Mouse (Mus musculus) right cerebral cortex, postnatal 25 days (tissue): ENCODE data around the gene Mroh2a.

Experiments
- DNase-seq: peaks from one replicate; pipeline ENCODE4 v3.0.0; 2022

Mroh2a gene

DNA sequence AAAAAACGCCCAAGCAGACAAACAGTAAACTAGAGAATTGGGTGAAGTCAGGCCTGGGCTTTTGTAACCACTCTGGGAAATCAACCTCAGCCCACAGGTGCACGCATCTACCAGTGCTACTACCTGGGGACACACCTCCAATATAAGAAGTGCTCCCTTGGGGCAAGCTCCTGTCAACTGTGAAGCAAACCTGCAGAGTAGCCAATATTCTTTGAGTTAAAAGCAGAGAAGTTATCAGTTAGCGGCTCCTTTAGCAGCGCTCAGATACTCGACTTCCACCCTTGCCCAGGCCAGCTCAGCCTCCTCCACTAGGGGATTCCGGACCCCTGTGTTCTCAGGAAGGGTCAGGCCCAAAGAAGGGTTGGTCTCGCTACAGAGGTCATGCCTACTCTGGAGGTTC is 34.9 kb downstream of the Mroh2a start:
- no peak for DNase-seq

DNA sequence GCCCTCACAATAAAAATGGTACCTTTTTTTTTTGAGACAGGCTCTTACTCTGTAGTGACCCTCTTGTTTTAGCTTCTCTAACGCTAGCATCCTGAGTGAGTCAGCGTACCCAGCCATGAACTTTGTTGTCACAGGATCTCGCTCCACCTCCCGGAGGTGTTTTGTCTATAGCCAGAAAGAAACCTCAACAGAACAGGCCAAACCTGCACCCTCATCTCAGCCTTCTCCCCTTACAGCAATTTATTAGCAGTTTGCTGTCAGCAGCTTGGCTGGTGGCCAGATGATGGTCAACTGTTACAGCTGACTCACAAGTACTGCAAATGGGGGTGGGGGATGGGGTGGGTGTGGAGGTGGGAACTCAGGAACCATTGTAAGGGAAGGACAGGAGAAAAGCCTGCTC is 35.5 kb downstream of the Mroh2a start:
- DNase-seq: no peak

DNA sequence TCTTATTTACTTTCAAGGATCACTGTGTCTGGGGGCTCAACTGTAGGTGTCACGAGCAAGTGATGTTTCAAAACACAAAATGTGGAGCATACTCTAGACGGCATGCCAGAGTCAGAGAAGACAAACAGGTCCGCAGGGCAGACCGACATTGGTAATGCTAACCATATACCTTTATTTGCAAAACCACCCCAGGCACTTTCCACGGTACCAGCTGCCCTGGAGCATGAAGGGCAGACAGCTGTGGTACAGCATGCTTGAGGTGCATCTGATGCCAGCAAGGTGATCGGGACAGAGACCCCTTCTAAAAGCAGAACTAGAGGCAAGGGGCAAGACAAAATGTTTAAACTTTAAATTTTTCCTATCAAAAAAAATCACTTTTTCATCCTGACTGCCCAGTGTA is 36.2 kb downstream of the Mroh2a start:
- no peak for DNase-seq

DNA sequence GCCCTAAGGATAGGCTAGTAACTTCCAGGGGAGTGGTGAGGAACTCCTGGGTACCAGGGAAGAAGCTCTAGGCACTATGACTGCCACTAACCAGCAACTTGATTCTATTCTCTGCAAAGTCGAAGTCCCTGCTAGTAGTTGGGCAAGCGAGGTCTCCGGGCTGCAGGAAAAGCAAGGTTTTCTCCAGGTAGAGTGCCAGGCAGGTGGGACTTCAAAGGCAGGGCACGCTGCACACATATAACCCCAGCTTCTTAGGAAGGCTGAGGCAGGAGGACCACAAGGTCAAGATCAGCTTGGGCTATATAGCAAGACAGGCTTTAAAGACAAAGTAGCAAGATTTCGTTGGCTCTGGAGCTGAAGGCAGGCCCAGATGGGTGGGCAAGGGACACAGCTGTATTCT is 37.0 kb downstream of the Mroh2a start:
- DNase-seq: no peak

- DNase-seq: no peak
Observed at GRCm38 (mm10) chr1:88264237-88264868, 37.6 kb downstream of the Mroh2a start.

DNA sequence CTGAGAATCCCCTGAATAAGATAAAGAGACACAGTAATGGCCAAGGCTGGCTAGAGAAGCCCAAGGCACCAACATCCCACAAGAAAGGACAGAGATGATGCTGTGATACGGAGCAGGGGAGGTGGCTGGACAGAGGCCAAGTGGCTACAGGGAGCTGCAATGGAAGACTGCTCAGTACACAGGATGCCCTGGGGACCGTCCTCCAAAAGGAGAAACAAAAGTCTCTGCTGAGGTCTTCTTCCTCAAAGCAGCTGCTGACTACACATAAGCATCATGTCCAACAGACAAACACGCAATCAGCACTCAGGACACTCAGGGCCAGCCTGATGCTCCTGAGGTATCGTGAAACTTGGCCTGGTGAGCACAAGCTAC is 38.1 kb downstream of the Mroh2a start:
- no peak for DNase-seq

GRCm38 (mm10) chr1:88266123-88266522 is 39.3 kb downstream of the Mroh2a start:
- no peak for DNase-seq

GRCm38 (mm10) chr1:88267489-88267888 is 40.7 kb downstream of the Mroh2a start:
- no peak for DNase-seq

- DNase-seq: no peak
Observed at GRCm38 (mm10) chr1:88268070-88268469, 41.3 kb downstream of the Mroh2a start.

- DNase-seq: no peak
Observed at GRCm38 (mm10) chr1:88269539-88270309, 42.9 kb downstream of the Mroh2a start.

- DNase-seq: peak; percentile 5
Observed at GRCm38 (mm10) chr1:88272851-88273250, 46.1 kb downstream of the Mroh2a start.

DNA sequence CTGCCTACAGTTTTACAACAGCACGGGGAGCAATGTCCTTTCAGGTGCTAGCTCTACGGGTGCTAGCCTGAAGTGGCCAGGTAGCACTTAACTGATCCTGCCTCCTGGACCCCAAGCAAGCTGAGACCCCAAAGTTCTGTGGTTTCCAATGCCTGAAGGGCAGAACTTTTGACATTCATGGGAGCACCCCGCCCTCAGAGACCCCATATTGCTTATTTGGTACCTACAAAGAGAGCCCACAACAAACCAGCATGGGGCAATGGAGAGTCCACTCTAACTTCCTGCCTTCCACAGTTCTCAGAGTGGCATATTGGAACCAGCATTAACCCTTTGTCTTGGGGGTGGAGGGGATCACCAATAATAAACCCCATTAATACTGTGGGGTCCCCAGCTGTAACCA is 46.5 kb downstream of the Mroh2a start:
- peak; percentile 5 for DNase-seq

GRCm38 (mm10) chr1:88273832-88274231 is 47.0 kb downstream of the Mroh2a start:
- peak; percentile 3 for DNase-seq

GRCm38 (mm10) chr1:88274371-88275077 is 47.7 kb downstream of the Mroh2a start:
- DNase-seq: peak; percentile 4

GRCm38 (mm10) chr1:88275078-88275680 is 48.4 kb downstream of the Mroh2a start:
- no peak for DNase-seq

GRCm38 (mm10) chr1:88275698-88276523 is 49.1 kb downstream of the Mroh2a start:
- no peak for DNase-seq

DNA sequence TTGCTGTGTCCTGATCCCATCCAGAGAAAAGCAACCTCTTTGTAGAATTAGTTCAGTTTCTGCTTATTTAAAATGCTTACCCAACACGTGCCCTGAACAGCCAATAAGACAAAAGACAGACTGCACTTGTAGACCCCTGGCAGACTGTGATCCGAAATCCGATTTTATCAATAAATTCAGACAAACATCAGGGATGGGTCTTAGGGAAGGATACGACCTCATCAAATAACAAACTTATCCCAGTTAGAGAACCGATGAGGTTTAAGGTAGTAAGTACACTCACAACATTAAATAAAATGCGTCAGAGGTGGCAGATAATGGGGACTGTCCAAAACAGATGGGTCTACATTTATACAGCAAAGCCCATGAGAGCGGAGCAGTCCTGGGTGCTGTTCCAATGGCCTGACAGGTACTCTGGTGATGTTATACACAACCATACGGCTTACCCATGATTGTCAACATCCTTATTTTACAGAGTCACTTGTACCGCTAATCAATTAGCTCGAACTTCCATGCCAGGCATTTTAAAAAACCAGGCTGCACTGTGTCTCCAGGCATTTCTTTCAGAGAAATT is 49.8 kb downstream of the Mroh2a start:
- no peak for DNase-seq

DNA sequence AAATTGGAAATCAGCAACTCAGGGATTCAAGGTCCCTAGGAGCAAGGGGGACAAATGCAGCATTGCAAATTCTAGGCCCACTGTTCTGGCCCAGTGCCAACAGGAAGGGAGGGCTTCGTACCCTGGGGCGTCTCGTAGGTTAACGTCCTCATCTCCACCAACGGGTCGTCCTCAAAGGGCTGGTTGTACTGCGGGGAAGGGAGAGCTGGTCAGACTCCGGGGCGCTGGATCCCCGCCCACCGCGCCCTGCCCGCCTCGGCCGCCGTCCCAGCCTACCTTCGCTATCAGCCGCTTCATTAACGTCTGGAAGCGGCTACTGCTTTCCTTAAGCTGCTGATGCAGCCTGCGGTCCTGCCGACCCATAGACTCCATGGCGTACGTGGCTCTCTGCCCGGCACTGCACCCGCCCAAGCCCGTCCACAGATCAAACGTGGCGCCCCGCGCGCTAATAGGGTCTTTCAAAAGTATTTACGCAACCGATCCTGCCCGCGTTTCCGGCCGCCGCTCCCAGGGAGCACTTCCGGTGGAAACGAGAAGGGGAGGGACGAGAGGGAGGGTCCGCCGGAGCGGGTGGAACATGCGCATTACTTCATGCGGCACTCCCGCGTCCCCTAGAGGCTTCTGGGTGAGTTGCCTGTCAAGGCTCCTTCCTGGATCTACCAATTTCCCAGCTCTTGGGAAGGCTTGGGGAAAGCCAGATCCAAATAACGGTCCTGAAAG is 50.5 kb downstream of the Mroh2a start, which contains the start of the genes Hjurp and Trpm8:
TSS of gene Hjurp (minus strand) at position 536 of the 720 bp plus-strand sequence.
TSS of gene Trpm8 (plus strand) at position 564 of the 720 bp plus-strand sequence.
- peak; percentile 100 for DNase-seq

GRCm38 (mm10) chr1:88277818-88278511 is 51.2 kb downstream of the Mroh2a start:
- peak; percentile 12 for DNase-seq

- no peak for DNase-seq
Observed at GRCm38 (mm10) chr1:88279111-88280005, 52.6 kb downstream of the Mroh2a start.
